Mouse (Mus musculus) liver, embryonic 13.5 days (tissue): ENCODE results near the gene 4930469K13Rik. TPM values are rescaled to one million over a fixed set of nuclear protein-coding genes. Genes with fewer than 3 reads are reported as not detected.
"Not testable (repeated sequence)": the region's sequence is repeated elsewhere in the genome, so short reads cannot be mapped to it uniquely, and the experiment has no call there.

Experiments used
- ATAC-seq: fragments of 200-750 bp; cut with Nextera tagmentation; 2 replicates; pipeline ENCODE4 v1.8.0; 2017; ENCODE audit warnings: low read depth, mild to moderate bottlenecking, moderate number of reproducible peaks, moderate library complexity
- DNase-seq: peaks from one replicate; pipeline ENCODE4 v3.0.0; 2022
- H3K27ac ChIP-seq: fragments of 300-500 bp; sonication (generic); 2 replicates; pipeline ENCODE4 v1.5.1; 2015; ENCODE audit warnings: moderate library complexity, mild to moderate bottlenecking, inconsistent platforms
- H3K27me3 ChIP-seq: fragments of 300-500 bp; sonication (generic); 2 replicates; pipeline ENCODE4 v1.6.1; 2015; ENCODE audit warnings: mild to moderate bottlenecking, inconsistent platforms
- H3K36me3 ChIP-seq: fragments of 300-500 bp; sonication (generic); 2 replicates; pipeline ENCODE4 v1.6.1; 2015; ENCODE audit warnings: mild to moderate bottlenecking, inconsistent platforms
- H3K4me1 ChIP-seq: fragments of 300-500 bp; sonication (generic); replicated peaks from 2 replicates; pipeline ENCODE4 v1.6.1; 2015; ENCODE audit warnings: inconsistent platforms
- H3K4me2 ChIP-seq: fragments of 300-500 bp; sonication (generic); 2 replicates; pipeline ENCODE4 v1.6.1; 2015; ENCODE audit warnings: inconsistent platforms, mild to moderate bottlenecking, moderate library complexity
- H3K4me3 ChIP-seq: fragments of 300-500 bp; sonication (generic); replicated peaks from 2 replicates; pipeline ENCODE4 v1.5.1; 2015; ENCODE audit warnings: mild to moderate bottlenecking, inconsistent platforms
- H3K9ac ChIP-seq: fragments of 300-500 bp; sonication (generic); 2 replicates; pipeline ENCODE4 v1.6.1; 2015; ENCODE audit warnings: mild to moderate bottlenecking, inconsistent platforms
- H3K9me3 ChIP-seq: fragments of 300-500 bp; sonication (generic); replicated peaks from 2 replicates; pipeline ENCODE4 v1.6.1; 2016; ENCODE audit warnings: inconsistent platforms
- WGBS: fragments of 180-500 bp; shearing (Covaris S2); methylation state at CpG from one replicate; pipeline ENCODE4 v1.1.7; 2015; ENCODE audit not compliant: insufficient replicate concordance; 5-methylcytosine and 5-hydroxymethylcytosine counted together
- polyA plus RNA-seq: library from polyadenylated mRNA; unstranded; fragments of >200 nt; fragmentation: Nextera tagmentation; extraction: Ambion mirVana; gene quantifications from 2 replicates; pipeline ENCODE4 v1.2.1, GENCODE M21; 2015

The 4930469K13Rik gene
- not detected in 2 replicates for polyA plus RNA-seq

DNA sequence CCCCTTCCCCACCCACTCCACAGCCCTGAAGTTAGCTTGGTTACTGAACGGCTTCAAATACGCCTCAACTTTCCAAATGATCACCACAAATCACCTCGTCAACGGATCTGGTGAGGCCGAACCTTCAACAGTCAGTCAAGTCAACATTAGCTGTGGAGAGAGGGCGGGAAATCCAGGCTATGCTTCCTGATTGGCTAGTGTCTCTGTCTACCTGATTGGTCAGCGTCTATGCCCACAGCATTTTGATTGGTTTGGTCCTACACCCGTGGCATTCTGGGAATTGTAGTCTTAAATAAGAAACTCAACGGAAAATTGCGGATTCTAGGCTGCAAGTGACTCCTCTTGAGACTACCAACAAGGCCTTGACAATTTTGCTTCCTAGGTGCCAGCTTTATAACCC is at the start of gene 4930469K13Rik:
TSS of gene 4930469K13Rik (minus strand) at position 133 of the 400 bp plus-strand sequence.
- ATAC-seq, result peak; percentile 50; the same call in 1 of the 2 replicates
- 74% methylated on average over 10 of the region's 10 CpGs for WGBS
- Histone ChIP-seq H3K27me3 (no peaks in the 10 kb centered on the region), H3K4me2 (no peak within 1 kb of the TSS), H3K36me3 (no peaks in the 10 kb centered on the region), H3K4me3 (no peak within 1 kb of the TSS), H3K27ac (no peak within 1 kb of the TSS), H3K4me1 (no peaks in the 10 kb centered on the region), H3K9me3 (no peaks in the 10 kb centered on the region), H3K9ac (no peak within 1 kb of the TSS)
- peak; percentile 6 for DNase-seq

DNA sequence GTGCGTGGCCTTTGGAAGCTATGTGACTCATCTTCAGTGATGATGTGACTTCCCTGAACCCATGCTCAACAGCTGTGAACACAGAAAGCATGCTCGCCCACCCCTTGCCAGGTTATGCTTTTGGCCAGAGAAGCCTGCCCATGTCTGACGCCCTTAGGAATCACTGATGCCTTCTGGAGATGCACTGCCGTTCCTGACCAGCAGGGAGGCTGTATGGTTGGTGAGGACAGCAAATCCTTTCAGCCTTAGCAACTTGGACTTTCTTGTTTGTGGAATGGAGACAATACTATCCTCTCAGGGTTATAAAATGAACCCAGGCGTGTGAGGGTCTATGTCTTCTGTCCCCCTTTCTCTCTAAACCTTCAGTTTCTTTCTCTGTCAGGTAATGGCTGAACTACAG is 48.6 kb upstream of the 4930469K13Rik start:
- Histone ChIP-seq H3K9ac (no peak overlapping the region), H3K4me3 (no peak overlapping the region), H3K4me2 (no peak overlapping the region), H3K9me3 (no peaks in the 10 kb centered on the region), H3K27me3 (no peaks in the 10 kb centered on the region), H3K27ac (no peak overlapping the region), H3K4me1 (no peaks in the 10 kb centered on the region), H3K36me3 (no peaks in the 10 kb centered on the region)
- DNase-seq (no peak), ATAC-seq (no peak)
- 56% methylated on average over 5 of the region's 5 CpGs for WGBS

DNA sequence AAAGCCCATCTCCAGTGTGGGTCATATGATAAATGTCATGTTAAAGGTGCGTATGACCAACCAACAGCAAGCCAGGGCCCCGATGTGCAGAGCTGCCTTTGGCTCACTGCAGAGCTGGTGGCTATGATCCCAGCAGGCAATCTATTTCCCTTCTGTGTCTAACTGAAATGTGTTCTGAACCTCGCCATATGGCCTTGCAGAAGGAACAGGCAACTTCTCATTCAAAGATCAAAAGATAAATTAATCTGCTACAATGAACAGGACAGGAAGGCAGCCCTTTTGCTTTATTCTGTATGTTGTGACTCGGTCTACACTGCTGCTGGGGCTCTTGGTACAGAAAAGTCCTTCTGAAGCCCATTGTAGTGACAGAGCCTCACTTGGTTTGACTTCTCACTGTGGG is 46.1 kb upstream of the 4930469K13Rik start:
- ATAC-seq, result no peak
- no peak overlapping the region for H3K4me2 ChIP-seq
- 51% methylated on average over 4 of the region's 4 CpGs for WGBS
- no peak for DNase-seq
- no peak overlapping the region for H3K4me3 ChIP-seq
- no peaks in the 10 kb centered on the region for H3K4me1 ChIP-seq
- no peaks in the 10 kb centered on the region for H3K36me3 ChIP-seq
- no peaks in the 10 kb centered on the region for H3K27me3 ChIP-seq
- no peak overlapping the region for H3K27ac ChIP-seq
- H3K9me3 ChIP-seq, result no peaks in the 10 kb centered on the region
- no peak overlapping the region for H3K9ac ChIP-seq

DNA sequence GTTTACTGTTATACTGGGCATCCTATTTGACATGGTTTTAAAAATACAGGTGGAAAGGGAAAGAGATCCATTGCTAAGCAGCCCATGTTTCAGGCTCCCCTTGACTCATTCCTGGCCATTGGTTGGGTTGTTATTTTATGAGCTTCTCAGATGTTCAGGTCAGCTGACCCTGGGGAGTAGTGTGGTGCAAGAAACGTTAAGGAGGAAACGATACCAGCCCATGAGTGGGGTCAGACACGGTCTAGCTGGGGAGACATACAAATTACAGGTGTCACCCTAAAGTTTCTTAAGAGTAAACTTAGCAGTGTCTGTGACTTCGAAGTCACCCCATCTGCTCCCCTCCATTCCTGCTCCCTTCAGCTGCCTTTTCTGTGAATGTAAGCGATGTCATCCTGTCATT is 45.6 kb upstream of the 4930469K13Rik start:
- ATAC-seq, result no peak
- 59% methylated on average over 5 of the region's 5 CpGs for WGBS
- no peak overlapping the region for H3K27ac ChIP-seq

DNA sequence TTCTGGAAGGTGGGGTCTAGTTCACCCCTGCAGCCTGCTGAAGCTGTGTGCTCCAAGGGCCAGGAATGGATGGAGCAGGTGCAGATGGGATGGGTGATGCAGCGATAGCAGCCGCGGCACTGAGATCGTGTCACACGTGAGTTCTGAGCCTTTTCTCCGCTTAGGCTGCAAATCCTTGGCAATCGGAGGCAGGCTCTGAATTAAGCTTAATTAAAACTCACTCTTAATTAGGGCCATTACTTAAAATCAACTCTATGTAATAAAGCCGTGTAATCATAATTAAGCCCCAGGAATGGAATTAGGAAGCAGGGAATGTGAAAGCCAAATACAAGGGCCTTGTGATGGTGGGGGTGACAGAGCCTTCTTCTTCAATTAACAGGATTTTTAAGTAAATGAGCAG is 40.9 kb upstream of the 4930469K13Rik start:
- no peak overlapping the region for H3K4me2 ChIP-seq
- ATAC-seq, result no peak
- WGBS, result 84% methylated on average over 8 of the region's 8 CpGs

More for the DNA sequence above, 45.6 kb upstream of the 4930469K13Rik start:
- H3K36me3 ChIP-seq, result no peaks in the 10 kb centered on the region
- H3K9me3 ChIP-seq, result no peaks in the 10 kb centered on the region
- no peaks in the 10 kb centered on the region for H3K4me1 ChIP-seq
- no peak overlapping the region for H3K4me3 ChIP-seq
- no peak for DNase-seq
- no peaks in the 10 kb centered on the region for H3K27me3 ChIP-seq
- no peak overlapping the region for H3K4me2 ChIP-seq
- H3K9ac ChIP-seq, result no peak overlapping the region

DNA sequence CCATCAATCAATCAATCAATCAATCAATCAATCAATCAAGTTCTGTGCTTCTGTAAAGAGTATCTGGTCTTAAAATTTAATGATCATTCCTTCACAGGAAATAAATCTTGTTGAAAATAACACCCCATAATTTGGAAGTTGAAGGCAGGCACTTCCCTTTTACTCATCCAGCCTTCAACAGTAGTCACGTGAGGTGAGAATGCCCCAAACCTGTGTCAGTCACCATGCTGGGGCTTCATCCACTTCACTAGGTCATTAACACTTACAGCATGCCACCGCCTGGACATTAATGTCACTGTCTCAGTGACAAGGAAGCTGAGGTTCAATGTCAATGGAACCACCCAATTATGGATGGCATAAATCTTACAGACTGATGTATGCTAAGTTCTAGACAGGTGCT is 30.1 kb upstream of the 4930469K13Rik start:
- Histone ChIP-seq H3K4me3 (no peak overlapping the region), H3K4me1 (no peaks in the 10 kb centered on the region), H3K4me2 (no peak overlapping the region), H3K9me3 (no peaks in the 10 kb centered on the region), H3K27me3 (no peaks in the 10 kb centered on the region), H3K27ac (no peak overlapping the region), H3K36me3 (no peaks in the 10 kb centered on the region), H3K9ac (no peak overlapping the region)
- DNase-seq, result no peak
- ATAC-seq, result no peak
- 42% methylated on average over 2 of the region's 2 CpGs for WGBS

More for the DNA sequence above, 40.9 kb upstream of the 4930469K13Rik start:
- Histone ChIP-seq H3K4me3 (no peak overlapping the region), H3K27ac (no peak overlapping the region), H3K36me3 (no peaks in the 10 kb centered on the region), H3K4me1 (no peaks in the 10 kb centered on the region), H3K9me3 (no peaks in the 10 kb centered on the region), H3K9ac (no peak overlapping the region), H3K27me3 (no peaks in the 10 kb centered on the region)
- DNase-seq, result no peak

DNA sequence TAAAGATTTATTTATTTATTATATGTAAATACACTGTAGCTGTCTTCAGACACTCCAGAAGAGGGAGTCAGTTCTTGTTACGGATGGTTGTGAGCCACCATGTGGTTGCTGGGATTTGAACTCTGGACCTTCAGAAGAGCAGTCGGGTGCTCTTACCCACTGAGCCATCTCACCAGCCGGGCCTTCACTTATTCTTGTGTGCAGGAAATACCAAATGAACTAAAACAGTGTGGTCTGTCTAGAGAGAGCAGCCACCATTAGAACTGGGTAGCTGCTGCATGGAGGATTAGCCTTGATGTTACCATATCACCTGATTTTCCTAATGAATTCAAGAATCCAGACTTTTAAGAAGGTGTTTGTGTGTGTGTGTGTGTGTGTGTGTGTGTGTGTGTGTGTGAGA is 27.4 kb upstream of the 4930469K13Rik start:
- H3K9ac ChIP-seq, H3K27me3 ChIP-seq, H3K4me3 ChIP-seq, H3K4me2 ChIP-seq, H3K36me3 ChIP-seq, DNase-seq, ATAC-seq, H3K27ac ChIP-seq, H3K9me3 ChIP-seq, H3K4me1 ChIP-seq: not testable (repeated sequence)
- WGBS, result 65% methylated on average over 3 of the region's 3 CpGs

DNA sequence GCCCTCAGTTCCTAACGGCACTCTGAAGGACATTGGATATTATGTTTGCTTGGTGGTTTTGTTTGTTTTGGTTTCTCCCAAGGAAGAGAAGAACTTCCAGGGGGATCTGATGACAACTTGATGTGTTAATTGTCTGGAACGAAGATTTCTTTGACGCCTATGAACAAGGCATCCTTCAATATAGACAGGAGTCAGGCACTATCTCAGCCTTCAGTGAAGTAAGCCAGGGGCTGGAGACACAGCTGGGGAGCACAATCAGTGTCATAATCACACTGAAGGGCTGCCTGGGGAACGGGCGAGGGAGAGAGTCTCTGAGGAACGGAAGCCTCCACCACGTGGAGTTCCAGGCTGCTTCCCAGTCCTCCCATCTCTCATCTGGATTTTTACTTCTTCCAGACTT is 26.5 kb upstream of the 4930469K13Rik start:
- Histone ChIP-seq H3K4me2 (no peak overlapping the region), H3K9ac (no peak overlapping the region), H3K4me3 (no peak overlapping the region), H3K27me3 (no peaks in the 10 kb centered on the region), H3K9me3 (no peaks in the 10 kb centered on the region), H3K4me1 (no peaks in the 10 kb centered on the region), H3K27ac (no peak overlapping the region), H3K36me3 (no peaks in the 10 kb centered on the region)
- DNase-seq (no peak), ATAC-seq (no peak)
- 55% methylated on average over 7 of the region's 7 CpGs for WGBS

DNA sequence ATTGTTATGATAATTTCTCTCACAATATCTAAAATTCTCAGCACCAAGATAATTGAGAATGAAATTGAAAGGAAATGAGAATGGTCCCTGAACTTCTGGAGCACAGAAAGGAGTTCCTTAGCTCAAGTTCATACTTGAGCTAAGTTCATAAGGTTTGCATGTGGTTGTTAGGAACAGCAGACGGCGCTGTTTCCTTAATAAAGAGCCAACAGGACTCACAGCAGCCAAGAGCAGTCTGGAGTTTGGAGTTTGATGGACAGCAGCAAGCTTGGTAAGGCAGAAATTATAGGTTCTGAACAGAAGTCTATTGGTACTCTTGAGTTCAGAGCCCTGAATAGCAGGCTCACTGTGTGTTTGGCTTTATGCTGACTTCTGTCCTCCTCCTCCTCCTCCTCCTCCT is 24.8 kb upstream of the 4930469K13Rik start:
- WGBS, result 12% methylated on average over 2 of the region's 2 CpGs
- no peak for DNase-seq

DNA sequence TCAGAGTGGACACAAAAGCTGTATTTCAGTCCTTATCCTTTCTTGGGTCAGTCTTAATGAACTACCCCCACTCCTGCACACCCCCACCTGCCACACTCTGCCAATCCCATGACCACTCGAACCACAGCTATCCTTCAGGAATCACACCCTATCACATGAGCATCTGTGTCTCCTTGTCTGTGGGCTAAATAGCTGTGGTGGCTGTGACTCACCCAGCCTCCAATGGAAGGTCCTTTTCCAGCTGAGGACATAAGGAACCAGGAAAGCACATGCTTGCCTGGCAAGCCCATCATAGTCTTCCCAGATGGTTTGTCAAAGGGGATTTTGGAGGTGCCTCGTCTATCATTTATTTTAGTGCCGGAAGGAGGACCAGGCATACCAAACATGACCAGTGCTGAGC is 20.0 kb upstream of the 4930469K13Rik start:
- H3K4me2 ChIP-seq, result no peak overlapping the region
- no peak for ATAC-seq
- WGBS, result 47% methylated on average over 3 of the region's 3 CpGs

More for the DNA sequence above, 24.8 kb upstream of the 4930469K13Rik start:
- H3K27me3 ChIP-seq, result no peaks in the 10 kb centered on the region
- H3K4me2 ChIP-seq, result no peak overlapping the region
- H3K9me3 ChIP-seq, result no peaks in the 10 kb centered on the region
- H3K4me1 ChIP-seq, result no peaks in the 10 kb centered on the region
- ATAC-seq, result no peak
- H3K27ac ChIP-seq, result no peak overlapping the region
- H3K9ac ChIP-seq, result no peak overlapping the region
- no peaks in the 10 kb centered on the region for H3K36me3 ChIP-seq
- H3K4me3 ChIP-seq, result no peak overlapping the region

DNA sequence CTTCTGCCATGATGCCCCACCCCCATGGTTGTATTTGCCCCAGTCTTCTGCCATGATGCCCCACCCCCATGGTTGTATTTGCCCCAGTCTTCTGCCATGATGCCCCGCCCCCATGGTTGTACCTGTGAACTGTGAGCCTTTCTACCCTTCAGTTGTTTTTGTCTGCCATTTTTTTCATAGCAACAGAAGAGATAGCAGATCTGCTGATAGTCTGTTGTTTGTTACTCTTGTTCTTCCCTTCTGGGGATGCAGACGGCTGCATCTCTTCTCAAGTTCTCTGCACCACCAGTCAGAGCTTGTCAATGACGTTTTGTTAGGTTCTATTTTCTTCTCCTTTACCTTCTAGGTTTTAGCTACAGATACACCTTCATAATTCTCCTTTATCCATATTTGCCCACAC is 19.2 kb upstream of the 4930469K13Rik start:
- Histone ChIP-seq H3K36me3 (no peaks in the 10 kb centered on the region), H3K4me3 (no peak overlapping the region), H3K4me1 (no peaks in the 10 kb centered on the region), H3K27me3 (no peaks in the 10 kb centered on the region), H3K9ac (no peak overlapping the region), H3K27ac (no peak overlapping the region), H3K9me3 (no peaks in the 10 kb centered on the region), H3K4me2 (no peak overlapping the region)
- no peak for ATAC-seq
- 50% methylated on average over 3 of the region's 3 CpGs for WGBS
- DNase-seq, result no peak

More for the DNA sequence above, 20.0 kb upstream of the 4930469K13Rik start:
- no peaks in the 10 kb centered on the region for H3K36me3 ChIP-seq
- no peaks in the 10 kb centered on the region for H3K27me3 ChIP-seq
- H3K9ac ChIP-seq, result no peak overlapping the region
- no peak for DNase-seq
- no peaks in the 10 kb centered on the region for H3K9me3 ChIP-seq
- no peaks in the 10 kb centered on the region for H3K4me1 ChIP-seq
- no peak overlapping the region for H3K4me3 ChIP-seq
- H3K27ac ChIP-seq, result no peak overlapping the region

DNA sequence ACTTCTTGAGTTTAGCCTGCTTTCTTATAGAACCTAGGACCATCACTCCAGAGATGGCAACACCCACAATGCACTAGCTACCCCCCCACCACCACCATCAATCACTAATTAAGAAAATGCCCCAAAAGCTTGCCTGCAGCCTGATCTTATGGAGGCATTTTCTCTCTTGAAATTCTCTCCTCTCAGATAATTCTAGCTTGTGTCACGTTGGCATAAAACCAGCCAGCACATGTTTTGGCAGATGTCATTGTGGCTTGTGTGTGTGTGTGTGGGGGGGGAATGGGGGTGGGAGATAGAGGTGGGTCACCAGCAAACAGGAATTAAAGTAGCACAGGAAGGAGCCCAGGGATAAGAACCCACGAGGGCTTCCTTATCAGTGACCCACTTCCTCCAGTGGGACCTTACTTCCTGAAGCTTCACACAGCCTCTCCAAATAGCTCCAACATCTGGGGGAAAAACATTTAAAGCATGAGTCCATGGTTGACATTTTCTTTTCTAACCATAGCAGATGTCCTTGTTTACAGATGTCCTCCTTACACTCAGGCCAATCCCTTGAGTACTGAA is 18.3 kb upstream of the 4930469K13Rik start:
- no peaks in the 10 kb centered on the region for H3K9me3 ChIP-seq
- ATAC-seq (no peak), DNase-seq (no peak)
- H3K4me1 ChIP-seq, result no peaks in the 10 kb centered on the region
- no peaks in the 10 kb centered on the region for H3K36me3 ChIP-seq
- peak overlapping the region; percentile 9; the same call in 1 of the 2 replicates for H3K27ac ChIP-seq
- no peak overlapping the region for H3K9ac ChIP-seq
- H3K4me3 ChIP-seq, result no peak overlapping the region
- H3K27me3 ChIP-seq, result no peaks in the 10 kb centered on the region
- 5% methylated on average over 2 of the region's 2 CpGs for WGBS
- H3K4me2 ChIP-seq, result no peak overlapping the region
